ENCODE assay signal across 11 mouse cellular contexts in the genomic region with DNA sequence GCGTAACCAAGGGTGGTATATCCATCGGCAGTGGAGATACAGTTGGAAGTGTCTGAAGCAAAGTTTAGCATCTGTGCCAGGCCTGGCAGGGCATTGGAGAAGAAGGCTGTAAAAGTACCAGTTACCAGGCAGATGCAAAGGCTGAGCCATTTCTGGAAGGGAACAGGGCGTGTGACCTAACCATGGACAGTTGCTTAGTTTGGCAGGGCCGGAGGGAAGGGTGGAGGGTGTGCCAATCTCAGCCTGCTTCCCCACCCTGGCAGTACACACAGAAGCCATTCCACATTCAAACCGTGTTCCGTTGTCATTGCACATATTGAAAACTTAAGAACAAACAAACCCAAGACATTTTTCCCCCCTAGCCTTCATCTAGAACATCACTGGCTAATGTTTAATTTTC.
DNase-seq lines count a peak whose midpoint lies in the region; ATAC-seq and TF ChIP-seq lines count a peak whose summit lies in the region.
"Had no signal": no experiment of that assay in that cellular context is flagged by ENCODE, and none has a peak within 500 bp of the region (broad histone marks: within the 10 kb centered on the region; RNA-seq: fewer than 3 reads in every experiment).

No protein-coding gene starts in this region.

- H3K4me3 ChIP-seq in kidney, postnatal 0 days (replicated peaks; ENCODE audit: low read depth, low read length) = no peak overlapping the region
- peak overlapping the region; percentile 41 for H3K4me3 ChIP-seq in myocyte
- H3K4me3 ChIP-seq: midbrain, embryonic 15.5 days had no signal

- H3K36me3 ChIP-seq in kidney, postnatal 0 days (ENCODE audit: insufficient read depth, low read length) = no peaks in the 10 kb centered on the region
- H3K36me3 ChIP-seq in myocyte (ENCODE audit: control insufficient read depth, insufficient read depth) = peaks cover 4% of the 10 kb centered on the region
- H3K36me3 ChIP-seq: G1E; liver, embryonic 13.5 days; midbrain, embryonic 15.5 days had no signal

- peak; percentile 55 for TF ChIP-seq POLR2A in myocyte (IDR thresholded peaks at IDR 0.05; ENCODE audit: insufficient read length, low read depth)

- H3K9me3 ChIP-seq in kidney, postnatal 0 days (replicated peaks; ENCODE audit: low read length) = no peaks in the 10 kb centered on the region
- H3K9me3 ChIP-seq: G1E; liver, embryonic 13.5 days; midbrain, embryonic 15.5 days had no signal

- H3K27me3 ChIP-seq in kidney, postnatal 0 days (ENCODE audit: insufficient read depth, low read length) = no peaks in the 10 kb centered on the region
- H3K27me3 ChIP-seq in myocyte (ENCODE audit: control insufficient read depth, insufficient read depth, insufficient read length) = no peaks in the 10 kb centered on the region
- H3K27me3 ChIP-seq: liver, embryonic 13.5 days; midbrain, embryonic 15.5 days had no signal

- H3K9ac ChIP-seq in kidney, postnatal 0 days (ENCODE audit: low read depth, low read length) = no peak overlapping the region
- H3K9ac ChIP-seq: liver, embryonic 13.5 days; midbrain, embryonic 15.5 days had no signal

- no peak overlapping the region for H3ac ChIP-seq in myocyte (ENCODE audit: control insufficient read depth, insufficient read length)

- peaks cover 47% of the 10 kb centered on the region for H3K79me2 ChIP-seq in myocyte (ENCODE audit: control insufficient read depth, insufficient read depth)

- TF ChIP-seq CTCF in kidney, postnatal 0 days (IDR thresholded peaks at IDR 0.05; ENCODE audit: low read depth) = no peak

- WGBS in kidney, postnatal 0 days = 65% methylated on average over 6 of the region's 6 CpGs

- no peak for DNase-seq in kidney, postnatal 0 days (ENCODE audit: low spot score)
- no peak for DNase-seq in kidney, postnatal 10 days
- DNase-seq in gastrocnemius, adult 8-10 months (ENCODE audit: low spot score in 2 of 2) = peak; percentile 75 to 77
- DNase-seq in heart, postnatal 4 days = peak; percentile 41
- DNase-seq in urinary bladder, postnatal 10 days (ENCODE audit: low spot score) = no peak
- no peak for DNase-seq in layer of hippocampus, postnatal 14 days (ENCODE audit: low spot score in 2 of 2)
- no peak for DNase-seq in spleen, postnatal 14 days (ENCODE audit: low spot score in 2 of 2)
- DNase-seq: liver, embryonic 13.5 days had no signal

- H3K27ac ChIP-seq in kidney, postnatal 0 days = peak overlapping the region; percentile 91
- H3K27ac ChIP-seq: midbrain, embryonic 15.5 days had no signal

- no peak for ATAC-seq in kidney, postnatal 0 days (replicated peaks; ENCODE audit: low FRiP score, low read depth)
- ATAC-seq: midbrain, embryonic 15.5 days had no signal

- H3K4me1 ChIP-seq in kidney, postnatal 0 days (replicated peaks; ENCODE audit: insufficient read depth, low read length) = peaks cover 14% of the 10 kb centered on the region; the same call in 1 of the 2 replicates

- H3K4me2 ChIP-seq in kidney, postnatal 0 days (ENCODE audit: low read length) = peak overlapping the region; percentile 64; the same call in 1 of the 2 replicates
- H3K4me2 ChIP-seq in myocyte (ENCODE audit: low read depth) = peak overlapping the region; percentile 94
- H3K4me2 ChIP-seq: midbrain, embryonic 15.5 days had no signal

TF ChIP-seq in myocyte, 11 proteins besides CTCF, POLR2A, EP300 and RAD21:
- TF ChIP-seq MYOD1 (IDR thresholded peaks at IDR 0.05; ENCODE audit: control insufficient read depth in 1 of 3, insufficient read length in 2 of 3, low read depth in 2 of 3) (peak in 2 of 3 experiments; percentile 59 to 79), CEBPB (IDR thresholded peaks at IDR 0.05; ENCODE audit: insufficient read depth, poor library complexity, severe bottlenecking) (no peak), MAX (IDR thresholded peaks at IDR 0.05; ENCODE audit: low read depth) (no peak), MYOG (IDR thresholded peaks at IDR 0.05; ENCODE audit: control insufficient read depth in 1 of 3, insufficient read depth in 1 of 3, insufficient read length in 2 of 3, low read depth in 2 of 3) (peak in 2 of 3 experiments; percentile 41 to 86), POLR2AphosphoS2 (IDR thresholded peaks at IDR 0.05; ENCODE audit: insufficient read length, low read depth) (peak; percentile 63), E2F4 (IDR thresholded peaks at IDR 0.05; ENCODE audit: insufficient read depth) (no peak), REST (IDR thresholded peaks at IDR 0.05; ENCODE audit: insufficient read depth, insufficient read length) (peak; percentile 33), TCF3 (IDR thresholded peaks at IDR 0.05; ENCODE audit: insufficient read length, low read depth) (no peak), SRF (IDR thresholded peaks at IDR 0.05; ENCODE audit: control insufficient read depth, insufficient read length, low read depth) (no peak), TCF12 (IDR thresholded peaks at IDR 0.05; ENCODE audit: insufficient read depth, poor library complexity, severe bottlenecking) (peak; percentile 18), USF1 (IDR thresholded peaks at IDR 0.05; ENCODE audit: low read depth) (no peak)

Comparison
In these comparisons a context has a peak if more than half of its experiments do, and no peak if none do; other contexts are left out.
1. DNase-seq: peak in gastrocnemius, adult 8-10 months (2 of 2) and heart, postnatal 4 days (single experiment); none in kidney, postnatal 0 days (single experiment), kidney, postnatal 10 days (single experiment), urinary bladder, postnatal 10 days (single experiment), layer of hippocampus, postnatal 14 days (0 of 2) and spleen, postnatal 14 days (0 of 2).